9 mouse cellular contexts compared by ENCODE assay signal in the genomic region with DNA sequence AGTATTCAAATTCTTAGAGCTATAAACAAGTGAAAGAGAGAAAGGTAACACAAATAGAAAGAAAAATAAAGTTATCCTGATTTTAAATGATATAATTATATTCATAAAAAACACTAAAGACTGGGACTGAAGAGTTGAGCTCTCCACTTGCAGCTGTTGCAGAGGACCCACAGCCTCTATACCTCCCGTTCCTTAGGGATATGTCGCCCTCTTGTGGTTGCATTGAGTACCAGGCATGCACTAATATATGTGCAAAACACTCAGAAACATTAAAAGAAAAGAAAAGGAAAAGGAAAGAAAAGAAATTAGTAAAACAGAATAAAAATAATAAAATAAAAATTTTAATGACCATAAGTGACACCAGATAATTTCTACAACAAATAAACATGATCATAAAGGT.
DNase-seq lines count a peak whose midpoint lies in the region; TF ChIP-seq lines count a peak whose summit lies in the region.
"Had no signal": no experiment of that assay in that cellular context is flagged by ENCODE, and none has a peak within 500 bp of the region (broad histone marks: within the 10 kb centered on the region; RNA-seq: fewer than 3 reads in every experiment).

No protein-coding gene starts in this region.

- peak; percentile 45; the same call in 1 of the 2 replicates for TF ChIP-seq CTCF in bone marrow macrophage, adult 2 months (IDR thresholded peaks at IDR 0.05; ENCODE audit: low read depth, low read length)

- intact Hi-C loops in gastrocnemius, postnatal 36 days (cut with DNase I), result no loop called here

- no peaks in the 10 kb centered on the region for H3K4me1 ChIP-seq in bone marrow macrophage, adult 2 months (ENCODE audit: control insufficient read depth, insufficient read depth, low read length)
- H3K4me1 ChIP-seq: neural tube, embryonic 12.5 days had no signal

- no peak overlapping the region for H3K27ac ChIP-seq in bone marrow macrophage, adult 2 months (ENCODE audit: insufficient read depth, low read depth, low read length)
- H3K27ac ChIP-seq: neural tube, embryonic 12.5 days had no signal

- no peak for TF ChIP-seq POLR2A in bone marrow macrophage, adult 2 months (IDR thresholded peaks at IDR 0.05; ENCODE audit: borderline replicate concordance, low read depth, low read length)

- no peak overlapping the region for H3K4me3 ChIP-seq in bone marrow macrophage, adult 2 months (ENCODE audit: insufficient read depth, low read length)
- H3K4me3 ChIP-seq: neural tube, embryonic 12.5 days had no signal

- peak; percentile 28 for DNase-seq in gastrocnemius, adult 18-20 months (ENCODE audit: low spot score)
- no peak for DNase-seq in gastrocnemius, postnatal 36 days
- peak; percentile 5 for DNase-seq in ovary, postnatal 14 days (ENCODE audit: low spot score)
- no peak for DNase-seq in ovary, postnatal 10 days (ENCODE audit: low spot score)
- peak; percentile 47 to 55 for DNase-seq in kidney, postnatal 4 days
- DNase-seq in frontal cortex, postnatal 14 days (ENCODE audit: low spot score in 2 of 2), result no peak
- DNase-seq in urinary bladder, postnatal 10 days (ENCODE audit: low spot score), result no peak

Comparison
In these comparisons a context has a peak if more than half of its experiments do, and no peak if none do; other contexts are left out.
1. DNase-seq: peak in gastrocnemius, adult 18-20 months (single experiment), ovary, postnatal 14 days (single experiment) and kidney, postnatal 4 days (2 of 2); none in gastrocnemius, postnatal 36 days (0 of 2), ovary, postnatal 10 days (single experiment), frontal cortex, postnatal 14 days (0 of 2) and urinary bladder, postnatal 10 days (single experiment).